Comparison of ENCODE assay signal across 8 mouse cellular contexts in the genomic region with DNA sequence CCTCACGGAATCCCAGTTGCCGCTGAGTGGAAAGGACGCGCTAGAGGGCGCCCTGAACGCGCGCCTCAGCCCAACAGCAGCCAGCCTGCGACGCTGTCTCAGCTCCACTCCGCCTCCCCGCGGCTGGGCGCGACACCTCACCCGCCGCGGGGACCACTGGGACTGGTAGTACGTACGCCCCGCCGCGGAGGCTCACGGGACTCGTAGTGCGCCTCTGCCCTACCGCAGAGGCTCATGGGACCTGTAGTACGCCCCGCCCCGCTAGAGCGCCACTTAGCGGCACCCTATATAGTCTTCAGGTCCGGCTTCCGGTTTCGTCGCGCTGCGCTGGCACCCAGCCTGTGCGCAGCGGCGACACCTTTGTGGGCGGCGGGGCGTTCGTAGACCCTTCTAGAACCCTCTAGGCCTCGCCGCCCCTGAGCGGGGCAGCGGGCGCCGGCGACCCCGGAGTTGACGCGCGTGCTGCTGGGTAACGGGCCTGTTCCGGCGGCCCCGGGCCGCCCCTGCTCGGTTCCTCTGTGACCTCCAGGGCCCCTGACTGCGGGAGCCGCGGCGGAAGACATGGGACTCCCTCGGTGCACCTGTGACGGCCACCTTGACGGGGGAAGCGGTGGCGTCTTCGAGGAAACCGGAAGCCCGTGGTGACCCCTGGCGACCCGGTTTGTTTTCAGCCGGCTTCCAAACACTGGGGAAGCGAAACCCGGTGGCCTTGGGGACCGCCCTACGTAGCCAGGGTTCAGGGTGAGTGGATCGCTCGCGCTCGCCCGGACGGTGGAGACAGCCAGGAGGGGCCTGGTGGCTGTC. TPM values are rescaled to one million over a fixed set of nuclear protein-coding genes. Genes with fewer than 3 reads are reported as not detected.
DNase-seq lines count a peak whose midpoint lies in the region; ATAC-seq and TF ChIP-seq lines count a peak whose summit lies in the region.

A gene (plus strand): TSS at position 282 of the 804 bp plus-strand sequence.

- TF ChIP-seq CTCF in bone marrow macrophage, adult 2 months (IDR thresholded peaks at IDR 0.05; ENCODE audit: low read depth, low read length) = 0 out of 2 replicates have a peak, but pooled peaks have one; percentile 16
- TF ChIP-seq CTCF in embryonic fibroblast, embryonic 13.5 days (IDR thresholded peaks at IDR 0.05; ENCODE audit: borderline replicate concordance, insufficient read depth, low read length) = peak; percentile 77

- H3K27ac ChIP-seq in bone marrow macrophage, adult 2 months (ENCODE audit: insufficient read depth, low read depth, low read length) = peak within 1 kb of the TSS; percentile 93
- H3K27ac ChIP-seq in embryonic fibroblast, embryonic 13.5 days (ENCODE audit: insufficient read depth, low read length) = peak within 1 kb of the TSS; percentile 29
- H3K27ac ChIP-seq in kidney, embryonic 14.5 days (ENCODE audit: low read depth, low read length) = peak within 1 kb of the TSS; percentile 94
- H3K27ac ChIP-seq in limb, embryonic 15.5 days = peak within 1 kb of the TSS; percentile 87

- WGBS in kidney, embryonic 14.5 days = under 1% methylated on average over 87 of the region's 87 CpGs
- under 1% methylated on average over 86 of the region's 87 CpGs for WGBS in limb, embryonic 15.5 days

- H3K27me3 ChIP-seq in kidney, embryonic 14.5 days (ENCODE audit: control insufficient read depth, insufficient read depth, low read length) = no peaks in the 10 kb centered on the region
- no peaks in the 10 kb centered on the region for H3K27me3 ChIP-seq in limb, embryonic 15.5 days

- H3K36me3 ChIP-seq in kidney, embryonic 14.5 days (ENCODE audit: control insufficient read depth, insufficient read depth, low read length) = no peaks in the 10 kb centered on the region; the same call in 1 of the 2 replicates
- no peaks in the 10 kb centered on the region for H3K36me3 ChIP-seq in limb, embryonic 15.5 days

- H3K9me3 ChIP-seq in kidney, embryonic 14.5 days (ENCODE audit: control insufficient read depth, low read length) = no peaks in the 10 kb centered on the region
- H3K9me3 ChIP-seq in limb, embryonic 15.5 days = no peaks in the 10 kb centered on the region

- no peak for TF ChIP-seq POLR2A in bone marrow macrophage, adult 2 months (IDR thresholded peaks at IDR 0.05; ENCODE audit: borderline replicate concordance, low read depth, low read length)
- peak; percentile 69 for TF ChIP-seq POLR2A in embryonic fibroblast, embryonic 13.5 days (IDR thresholded peaks at IDR 0.05; ENCODE audit: low read depth, low read length)

- DNase-seq in A20 (ENCODE audit: low read depth, low spot score) = peak; percentile 99
- DNase-seq in heart, adult 9 months (ENCODE audit: low spot score in 2 of 2) = peak; percentile 95 to 98
- DNase-seq in monocyte, adult 2 months (ENCODE audit: low read depth in 1 of 2, low spot score in 2 of 2) = peak; percentile 93 to 95
- DNase-seq in spleen, postnatal 36 days (ENCODE audit: low spot score in 2 of 2) = peak; percentile 99

- H3K9ac ChIP-seq in kidney, embryonic 14.5 days (ENCODE audit: low read depth, low read length) = peak within 1 kb of the TSS; percentile 86
- H3K9ac ChIP-seq in limb, embryonic 15.5 days = peak within 1 kb of the TSS; percentile 59

- peaks cover 9% of the 10 kb centered on the region for H3K4me1 ChIP-seq in bone marrow macrophage, adult 2 months (ENCODE audit: control insufficient read depth, insufficient read depth, low read length)
- peaks cover 3% of the 10 kb centered on the region; the same call in 1 of the 2 replicates for H3K4me1 ChIP-seq in embryonic fibroblast, embryonic 13.5 days (ENCODE audit: control insufficient read depth, insufficient read depth, low read length)
- peaks cover 10% of the 10 kb centered on the region for H3K4me1 ChIP-seq in kidney, embryonic 14.5 days (ENCODE audit: control insufficient read depth, insufficient read depth, low read length)
- H3K4me1 ChIP-seq in limb, embryonic 15.5 days = peaks cover 16% of the 10 kb centered on the region; the same call in 1 of the 2 replicates

- H3K4me2 ChIP-seq in kidney, embryonic 14.5 days (replicated peaks; ENCODE audit: low read depth, low read length) = peak within 1 kb of the TSS; percentile 67
- peak within 1 kb of the TSS; percentile 75 for H3K4me2 ChIP-seq in limb, embryonic 15.5 days

- ATAC-seq in kidney, embryonic 14.5 days (ENCODE audit: low FRiP score, low TSS enrichment) = peak; percentile 99
- peak; percentile 98 for ATAC-seq in limb, embryonic 15.5 days (ENCODE audit: insufficient number of reproducible peaks, low FRiP score, low TSS enrichment, low read depth)

- H3K4me3 ChIP-seq in bone marrow macrophage, adult 2 months (ENCODE audit: insufficient read depth, low read length) = peak within 1 kb of the TSS; percentile 80
- H3K4me3 ChIP-seq in embryonic fibroblast, embryonic 13.5 days (ENCODE audit: insufficient read depth, low read length) = peak within 1 kb of the TSS; percentile 95
- H3K4me3 ChIP-seq in kidney, embryonic 14.5 days (ENCODE audit: low read length) = peak within 1 kb of the TSS; percentile 87
- H3K4me3 ChIP-seq in limb, embryonic 15.5 days = peak within 1 kb of the TSS; percentile 60

RNA-seq across cellular contexts. Expression of the gene that starts here (rescaled TPM):
- polyA plus RNA-seq in bone marrow macrophage, adult 2 months (2012; ENCODE audit: insufficient read depth, insufficient read length, missing spikeins) = 88.7 and 98.1 TPM in 2 replicates
- polyA plus RNA-seq in embryonic fibroblast, embryonic 13.5 days (2011; ENCODE audit: insufficient read length, low read depth, missing spikeins) = 87.5 and 87.9 TPM in 2 replicates
- polyA plus RNA-seq in kidney, embryonic 14.5 days (2014; fragmentation: Nextera tagmentation; extraction: Ambion mirVana) = 54.6 and 78.2 TPM in 2 replicates
- 68.6 and 71.4 TPM in 2 replicates for polyA plus RNA-seq in limb, embryonic 15.5 days (2015; fragmentation: Nextera tagmentation; extraction: Ambion mirVana)

Comparison
In these comparisons a context has a peak if more than half of its experiments do, and no peak if none do; other contexts are left out.
1. Peak in every context shown above with its lines: DNase-seq, ATAC-seq, H3K4me3 ChIP-seq and H3K27ac ChIP-seq.
2. H3K27ac ChIP-seq: peak in every context shown above with its lines; median percentile 94 in kidney, embryonic 14.5 days; 93 in bone marrow macrophage, adult 2 months; 87 in limb, embryonic 15.5 days; 29 in embryonic fibroblast, embryonic 13.5 days.